Mouse (Mus musculus) heart, adult 9 months (tissue): Measurements from ENCODE around the gene Zfp27.
"Not testable (repeated sequence)": the region's sequence is repeated elsewhere in the genome, so short reads cannot be mapped to it uniquely, and the experiment has no call there.

Source experiments
- DNase-seq, 2 experiments: peaks; one replicate each; pipeline ENCODE4 v3.0.0; 2022; ENCODE audit warnings: low spot score in 2 of 2

Gene Zfp27

GRCm38 (mm10) chr7:29890501-29890900, 15.9 kb downstream of the Zfp27 start:
- no peak for DNase-seq

DNA sequence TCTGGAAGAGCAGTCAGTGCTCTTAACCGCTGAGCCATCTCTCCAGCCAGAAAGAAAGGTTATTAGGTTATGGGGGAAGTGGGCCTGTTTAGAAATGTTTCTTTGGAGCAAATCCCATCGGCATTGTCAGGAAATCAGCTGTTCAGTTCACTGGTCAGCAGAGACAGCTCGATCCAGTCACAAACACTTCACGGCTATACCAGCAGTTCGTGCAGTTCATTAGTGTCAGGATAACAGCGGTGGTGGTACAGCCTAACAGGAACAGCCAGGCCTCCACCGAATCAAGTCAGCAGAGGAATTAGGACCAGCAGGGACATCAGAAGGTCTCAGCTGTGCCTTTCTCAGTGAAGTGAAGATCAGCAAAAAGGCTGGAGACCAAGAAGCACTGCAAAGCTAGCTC, 25.5 kb downstream of the Zfp27 start:
- DNase-seq = no peak

GRCm38 (mm10) chr7:29880056-29880455, 26.3 kb downstream of the Zfp27 start:
- no peak for DNase-seq

- not testable (repeated sequence) for DNase-seq
These were observed 28.8 kb downstream of the Zfp27 start for GRCm38 (mm10) chr7:29877561-29877960.

DNA sequence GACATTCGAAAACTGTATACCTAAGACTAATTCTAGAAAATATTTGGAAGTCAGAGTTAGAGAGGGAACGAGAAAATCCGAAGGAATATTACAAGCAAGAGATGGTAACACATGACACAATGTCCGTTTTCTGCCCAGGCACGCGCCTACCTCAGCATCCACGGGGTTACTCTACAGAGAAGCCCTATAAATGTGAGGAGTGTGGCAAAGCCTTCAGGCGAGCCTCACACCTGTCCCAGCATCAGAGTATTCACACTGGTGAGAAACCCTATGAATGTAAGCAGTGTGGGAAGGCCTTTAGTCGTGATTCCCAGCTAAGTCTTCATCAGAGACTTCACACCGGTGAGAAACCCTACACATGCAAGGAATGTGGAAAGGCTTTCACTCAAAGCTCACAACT, 32.1 kb downstream of the Zfp27 start:
- no peak for DNase-seq

- DNase-seq = no peak
These were observed 44.7 kb downstream of the Zfp27 start for GRCm38 (mm10) chr7:29861660-29862059.

- DNase-seq = peak; percentile 87 to 90
These were observed 46.5 kb downstream of the Zfp27 start, which contains the start of gene Zfp420 for GRCm38 (mm10) chr7:29859532-29860517. TSS of gene Zfp420 (plus strand) at chr7:29859979.

DNA sequence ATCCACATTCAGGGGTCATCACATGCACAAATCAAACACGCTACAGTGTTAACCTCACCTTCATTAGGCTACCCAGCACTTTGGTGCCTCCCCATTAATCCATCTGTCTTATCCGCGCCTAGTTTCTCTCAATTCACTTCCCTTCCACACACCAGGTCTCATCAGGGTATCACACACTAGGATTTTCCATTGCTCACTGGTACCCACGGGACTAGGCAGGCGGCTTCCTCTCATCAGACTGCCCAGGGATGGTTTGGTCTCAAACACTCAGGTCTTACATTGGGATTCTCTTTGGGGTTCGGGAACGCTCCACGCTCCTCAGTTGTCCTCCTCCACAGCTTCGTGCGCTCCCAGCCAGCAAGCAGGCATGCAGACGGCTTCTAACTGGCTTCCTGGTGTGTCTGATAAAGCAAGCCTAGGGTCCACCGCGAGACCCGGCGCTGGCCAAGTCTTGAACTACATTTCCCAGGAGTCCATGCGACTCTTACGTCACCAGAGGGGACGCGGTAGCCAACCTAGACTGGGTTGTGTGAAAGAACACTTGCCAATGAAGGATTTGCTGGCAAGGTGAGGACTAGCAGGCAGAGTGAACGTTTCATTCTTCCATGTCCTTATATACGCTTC, 53.0 kb downstream of the Zfp27 start, which contains the start of gene Zfp940:
TSS of gene Zfp940 (minus strand) at position 451 of the 624 bp plus-strand sequence.
- DNase-seq = peak; percentile 72 to 82

DNA sequence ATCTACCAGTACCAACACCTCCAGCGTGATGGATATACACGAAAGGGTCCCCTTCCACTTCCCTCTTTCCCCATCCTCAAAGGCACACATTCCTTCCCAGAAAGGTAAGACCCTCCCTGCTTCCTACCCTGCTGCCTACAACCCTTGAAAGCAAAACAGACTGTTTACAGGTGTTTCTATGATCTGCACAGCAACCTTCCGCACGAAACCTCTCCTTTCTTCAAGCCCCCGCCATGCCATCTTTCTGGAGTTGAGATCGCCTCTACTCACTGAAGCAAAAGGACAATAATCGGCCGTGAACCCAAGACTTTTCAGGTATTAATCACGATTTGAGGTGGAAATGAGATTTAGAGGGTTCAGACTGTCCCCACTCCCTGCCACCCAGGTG, 53.5 kb downstream of the Zfp27 start:
- no peak for DNase-seq

DNA sequence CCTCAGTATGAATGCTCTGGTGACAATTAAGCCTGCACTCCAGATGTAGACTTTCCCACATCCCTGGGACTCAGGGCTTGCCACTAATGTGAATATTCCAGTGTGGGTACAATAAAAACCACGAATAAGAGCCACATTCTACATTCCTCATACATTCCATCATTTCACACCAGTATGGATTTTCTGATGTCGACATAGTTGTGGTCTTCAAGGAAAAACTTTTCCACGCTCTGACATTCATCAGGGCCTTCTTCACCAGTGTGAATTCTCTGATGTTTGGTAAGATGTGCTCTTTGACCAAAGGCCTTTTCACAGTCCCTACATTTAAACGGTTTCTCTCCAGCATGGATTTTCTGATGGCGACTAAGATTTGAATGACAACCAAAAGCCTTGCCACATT, 61.8 kb downstream of the Zfp27 start:
- no peak for DNase-seq
